27 mouse cellular contexts compared by ENCODE assay signal in the genomic region with DNA sequence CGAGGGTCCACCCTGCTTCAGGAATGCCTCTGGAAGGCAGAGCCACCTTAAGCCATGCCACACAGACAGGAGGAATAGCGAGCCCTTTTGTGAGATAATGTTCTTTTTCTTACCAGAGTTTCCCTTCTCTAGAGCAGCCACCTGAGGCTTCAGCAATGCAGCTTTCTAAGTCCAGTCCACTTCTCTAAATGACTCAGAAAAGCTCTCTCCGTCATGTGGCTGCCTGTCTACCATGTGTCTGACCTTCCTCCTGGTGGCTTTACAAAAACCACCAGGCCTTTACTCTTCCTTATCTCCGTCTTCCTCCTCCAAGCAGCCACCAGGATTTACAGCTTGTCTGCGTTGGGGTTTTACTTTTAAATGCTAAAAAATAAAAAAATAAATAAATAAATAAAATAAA.
"Had no signal": no experiment of that assay in that cellular context is flagged by ENCODE, and none has a peak within 500 bp of the region (broad histone marks: within the 10 kb centered on the region; RNA-seq: fewer than 3 reads in every experiment).

No protein-coding gene starts in this region.

- H3K9me3 ChIP-seq: embryonic facial prominence, embryonic 10.5 days; embryonic facial prominence, embryonic 12.5 days; embryonic facial prominence, embryonic 13.5 days; embryonic facial prominence, embryonic 15.5 days; forebrain, embryonic 10.5 days; forebrain, embryonic 12.5 days; forebrain, embryonic 13.5 days; forebrain, embryonic 15.5 days had no signal

- H3K4me3 ChIP-seq: embryonic facial prominence, embryonic 10.5 days; embryonic facial prominence, embryonic 12.5 days; embryonic facial prominence, embryonic 13.5 days; embryonic facial prominence, embryonic 15.5 days; erythroblast, embryonic 14.5 days; forebrain, embryonic 10.5 days; forebrain, embryonic 12.5 days; forebrain, embryonic 13.5 days; forebrain, embryonic 15.5 days; gastrocnemius, adult 2 months; heart, adult 2 months had no signal

- H3K27me3 ChIP-seq: embryonic facial prominence, embryonic 12.5 days; embryonic facial prominence, embryonic 15.5 days; forebrain, embryonic 12.5 days; forebrain, embryonic 13.5 days; forebrain, embryonic 15.5 days had no signal

- ATAC-seq: forebrain, embryonic 13.5 days; forebrain, embryonic 14.5 days; forebrain, embryonic 15.5 days; forebrain, embryonic 16.5 days; forebrain, postnatal 0 days had no signal

- H3K27ac ChIP-seq: embryonic facial prominence, embryonic 10.5 days; embryonic facial prominence, embryonic 12.5 days; embryonic facial prominence, embryonic 13.5 days; embryonic facial prominence, embryonic 15.5 days; forebrain, embryonic 10.5 days; forebrain, embryonic 12.5 days; forebrain, embryonic 13.5 days; forebrain, embryonic 15.5 days; gastrocnemius, adult 2 months; heart, adult 2 months had no signal

- DNase-seq: cerebellum, adult 8-10 months; cerebellum, adult 9-10 months; cerebellum, adult 9-11 months; cerebellum, postnatal 10 days; cerebellum, postnatal 14 days; cerebellum, postnatal 25 days; cerebellum, postnatal 36 days; embryo, embryonic 11 days; forebrain, postnatal 0 days; gastrocnemius, adult 2 months; gastrocnemius, postnatal 10 days; gastrocnemius, postnatal 14 days; gastrocnemius, postnatal 25 days; gastrocnemius, postnatal 36 days; heart, adult 18-20 months; heart, adult 2 months had no signal

- H3K36me3 ChIP-seq: embryonic facial prominence, embryonic 10.5 days; embryonic facial prominence, embryonic 12.5 days; embryonic facial prominence, embryonic 13.5 days; embryonic facial prominence, embryonic 15.5 days; forebrain, embryonic 10.5 days; forebrain, embryonic 12.5 days; forebrain, embryonic 15.5 days had no signal

- H3K9ac ChIP-seq: embryonic facial prominence, embryonic 12.5 days; embryonic facial prominence, embryonic 13.5 days; embryonic facial prominence, embryonic 15.5 days; forebrain, embryonic 12.5 days; forebrain, embryonic 13.5 days; forebrain, embryonic 15.5 days; forebrain, postnatal 0 days had no signal

- H3K4me1 ChIP-seq: embryonic facial prominence, embryonic 12.5 days; forebrain, embryonic 15.5 days had no signal

- H3K4me2 ChIP-seq: embryonic facial prominence, embryonic 12.5 days; embryonic facial prominence, embryonic 13.5 days; forebrain, embryonic 12.5 days; forebrain, embryonic 13.5 days; forebrain, embryonic 15.5 days had no signal
